Mouse (Mus musculus) layer of hippocampus, postnatal 10 days (tissue): ENCODE data around the gene Kcnq4. TPM values are rescaled to one million over a fixed set of nuclear protein-coding genes. Genes with fewer than 3 reads are reported as not detected.
A peak's percentile ranks its signal among the peaks of the same experiment; 100 is the strongest.

Source experiments
- DNase-seq, 2 experiments: peaks; one replicate each; pipeline ENCODE4 v3.0.0; 2021; ENCODE audit warnings: low spot score in 2 of 2
- total RNA-seq, 2 experiments: library from RNA; stranded (reverse); gene quantifications; 2 replicates each; pipeline ENCODE4 v1.2.3; 2021

Gene Kcnq4
- total RNA-seq, 2 experiments from 2014 or later = 8.8 TPM

DNA sequence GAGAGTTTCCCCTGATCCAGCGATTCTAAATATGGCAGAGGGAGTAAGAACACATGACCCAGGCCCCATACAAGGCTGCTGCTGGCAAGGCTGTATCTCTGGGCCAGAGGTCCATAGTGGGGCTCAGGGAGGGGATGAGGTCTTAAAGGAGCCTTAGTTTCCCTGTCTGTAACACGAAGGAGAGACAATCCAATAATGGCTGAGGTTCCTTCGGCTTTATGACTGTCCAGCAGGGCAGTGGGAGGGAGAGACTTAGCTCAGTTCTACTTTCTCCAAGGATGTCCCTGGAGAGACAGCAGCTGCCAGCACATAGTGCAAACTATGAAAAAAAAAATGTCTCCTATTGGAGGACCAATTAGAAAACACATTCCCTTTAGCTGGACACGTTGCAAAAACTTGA is 22.2 kb downstream of the Kcnq4 start:
- DNase-seq = no peak

DNA sequence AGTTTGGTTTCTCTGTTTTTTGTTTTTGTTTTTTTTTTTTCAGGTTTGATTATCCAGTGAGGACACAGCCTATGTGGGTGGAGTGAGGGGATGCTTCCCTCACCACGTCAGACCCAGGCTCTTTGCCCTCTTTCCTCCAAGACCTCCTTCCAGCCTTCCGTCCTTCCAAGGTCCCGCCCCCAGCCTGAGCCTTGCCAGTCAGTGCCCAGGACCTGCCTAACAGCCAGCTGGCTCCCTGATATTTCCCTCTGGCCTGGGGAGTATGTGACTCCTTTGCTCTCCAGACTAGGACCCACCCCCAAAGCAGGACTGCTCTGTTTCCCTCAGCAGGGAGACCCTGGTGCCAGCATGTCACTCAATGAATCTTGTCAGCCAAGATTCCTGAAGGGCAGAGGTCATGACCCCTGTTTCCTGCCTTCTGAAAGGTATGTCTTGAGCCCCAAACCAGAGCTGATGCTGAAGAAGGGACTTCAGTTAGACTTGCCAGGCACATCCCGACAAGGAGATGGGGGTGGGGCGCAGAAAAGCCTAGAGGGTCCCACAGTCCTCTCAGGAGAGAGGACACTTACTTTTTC is 22.8 kb downstream of the Kcnq4 start:
- no peak for DNase-seq

DNA sequence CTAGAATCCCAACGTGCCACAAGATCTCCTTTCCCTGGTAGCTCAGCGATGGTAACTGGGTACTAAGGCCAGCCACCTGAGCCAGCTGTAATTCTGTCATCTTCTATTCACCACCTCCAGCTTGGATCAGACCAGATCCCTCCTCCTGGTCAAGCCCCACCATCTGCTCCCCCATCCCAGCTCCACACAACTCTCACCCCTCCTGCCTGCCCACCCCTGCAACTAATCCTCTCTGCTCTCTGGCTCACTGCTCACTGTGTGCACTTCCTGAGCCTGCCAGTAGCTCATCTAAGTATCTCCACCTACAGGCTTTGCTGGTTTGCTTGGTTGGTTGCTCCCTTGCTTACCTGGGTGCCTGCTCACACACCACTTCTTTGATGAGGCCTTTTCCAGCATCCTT is 26.8 kb downstream of the Kcnq4 start:
- no peak for DNase-seq

DNA sequence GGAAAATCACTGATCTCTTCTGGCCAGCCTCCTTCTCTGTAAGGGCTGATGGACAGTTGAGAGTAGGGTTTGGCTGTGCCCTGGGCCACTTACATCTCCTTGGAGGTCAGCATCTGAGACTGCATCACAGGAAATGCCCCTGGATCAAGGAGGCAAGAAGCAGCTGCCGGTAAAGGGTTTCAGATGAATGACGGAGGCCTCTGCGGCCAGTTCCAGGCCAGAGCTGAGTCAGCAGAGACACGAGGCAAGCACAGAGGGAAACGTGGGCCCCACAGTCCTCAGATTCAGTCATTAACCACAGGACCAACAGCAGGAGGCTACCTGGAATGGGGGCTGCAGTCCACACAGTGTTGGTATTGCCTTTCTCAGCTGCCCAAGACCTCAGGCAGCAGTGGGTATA is 29.3 kb downstream of the Kcnq4 start:
- no peak for DNase-seq

DNA sequence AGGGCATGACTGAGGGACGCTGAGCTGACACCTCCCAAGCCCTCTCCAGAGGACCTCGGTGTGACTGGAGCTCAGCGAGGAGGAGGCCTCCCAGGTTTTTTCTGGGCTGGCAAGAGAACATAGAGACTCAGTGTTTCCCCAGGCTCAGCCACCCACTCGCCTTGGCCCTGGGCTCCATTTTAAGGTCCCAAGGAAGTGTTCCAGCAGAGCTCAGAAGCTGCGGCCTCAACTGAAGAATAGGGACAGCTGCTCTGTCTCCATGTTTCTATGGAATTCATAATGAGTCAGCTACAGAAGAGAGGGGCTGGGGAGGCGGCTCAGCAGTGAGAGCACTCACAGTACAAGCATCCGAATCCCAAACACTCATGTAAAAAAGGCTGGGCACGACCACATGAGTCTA is 30.8 kb downstream of the Kcnq4 start:
- DNase-seq = peak in 1 of 2 experiments; percentile 51

- no peak for DNase-seq
Measured at GRCm38 (mm10) chr4:120716765-120717164, 31.6 kb downstream of the Kcnq4 start.

GRCm38 (mm10) chr4:120716141-120716571 is 32.3 kb downstream of the Kcnq4 start:
- peak in 1 of 2 experiments; percentile 59 for DNase-seq

- DNase-seq = peak in 1 of 2 experiments; percentile 53
Measured at GRCm38 (mm10) chr4:120713856-120714497, 34.4 kb downstream of the Kcnq4 start.

DNA sequence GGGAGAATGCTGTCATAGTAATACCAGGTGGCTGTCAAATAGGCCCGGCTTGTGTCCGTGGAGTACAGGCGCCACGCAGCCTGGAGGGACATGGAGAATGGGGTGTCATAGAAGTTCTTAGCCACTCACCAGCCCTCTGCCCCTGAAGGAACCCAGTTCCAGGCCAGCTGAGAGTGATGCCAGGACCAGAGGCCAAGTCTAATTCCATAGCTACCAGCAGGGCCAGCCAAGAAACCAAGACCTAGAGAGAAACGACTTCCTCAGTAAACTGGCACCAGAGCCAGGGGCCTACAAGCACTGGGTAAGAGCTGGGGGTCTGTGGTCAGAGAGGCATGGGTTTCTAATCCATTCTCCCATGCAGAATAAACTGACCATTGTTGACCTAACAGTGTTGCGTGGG is 35.4 kb downstream of the Kcnq4 start:
- no peak for DNase-seq

DNA sequence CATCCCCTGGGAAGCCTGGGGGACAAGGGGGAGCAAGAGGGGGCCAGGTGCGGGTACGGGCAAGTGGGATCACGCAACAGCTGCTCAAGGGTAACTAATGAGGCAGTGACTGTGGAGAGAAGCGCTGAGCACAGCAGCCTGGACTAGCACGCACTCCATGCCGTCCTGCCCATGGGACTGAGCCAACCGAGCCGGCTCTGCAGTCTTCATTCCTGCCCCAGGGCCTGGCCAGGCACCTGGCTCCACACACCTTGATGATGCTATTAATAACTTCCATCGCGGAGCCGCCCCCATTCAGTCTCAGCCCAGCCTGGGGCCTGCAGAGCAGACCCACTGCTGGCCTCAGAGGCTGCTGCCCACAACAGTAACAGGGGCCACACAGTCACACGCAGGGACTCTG is 36.2 kb downstream of the Kcnq4 start:
- no peak for DNase-seq

GRCm38 (mm10) chr4:120702511-120702910 is 45.9 kb downstream of the Kcnq4 start:
- no peak for DNase-seq

DNA sequence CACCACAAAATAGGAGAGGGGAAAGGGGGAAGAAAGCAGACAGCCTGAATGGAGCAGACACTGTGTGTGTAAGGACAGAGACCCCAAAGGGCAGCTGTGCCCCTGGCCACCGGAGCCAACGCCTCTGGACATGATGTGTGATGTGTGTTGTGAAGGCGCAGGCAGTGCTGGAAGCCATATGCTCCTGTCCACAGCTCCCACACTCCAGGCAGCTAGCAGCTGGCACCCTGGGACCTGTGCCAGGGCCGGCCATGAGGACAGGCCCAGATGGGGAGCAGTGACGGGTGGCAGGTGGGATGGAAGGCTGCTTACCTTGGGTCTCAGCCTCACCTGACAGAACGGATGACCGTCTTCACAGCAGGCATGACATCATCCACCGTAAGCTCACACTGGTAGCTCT is 46.4 kb downstream of the Kcnq4 start:
- peak in 1 of 2 experiments; percentile 41 for DNase-seq

DNA sequence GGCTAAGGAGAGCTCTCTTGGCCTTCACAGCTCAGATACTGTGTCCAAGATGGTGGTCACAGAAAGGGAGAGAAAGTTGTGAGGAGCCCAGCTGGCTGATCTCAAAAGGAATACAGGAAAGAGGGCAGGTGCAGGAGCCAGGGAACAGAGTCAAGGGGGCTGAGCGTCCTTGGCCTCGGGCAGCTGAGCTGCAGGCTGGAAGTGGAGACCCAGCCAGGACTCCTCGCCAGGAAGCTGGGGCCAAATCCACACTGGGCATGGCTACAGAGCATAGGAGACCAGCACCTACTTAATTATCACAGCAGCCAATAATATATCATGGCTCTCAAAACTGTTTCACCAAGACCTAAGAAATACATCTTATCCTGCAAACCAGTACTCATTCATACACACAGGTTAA is 47.2 kb downstream of the Kcnq4 start:
- peak in 1 of 2 experiments; percentile 56 for DNase-seq

GRCm38 (mm10) chr4:120697799-120698484 is 50.5 kb downstream of the Kcnq4 start:
- DNase-seq = no peak

DNA sequence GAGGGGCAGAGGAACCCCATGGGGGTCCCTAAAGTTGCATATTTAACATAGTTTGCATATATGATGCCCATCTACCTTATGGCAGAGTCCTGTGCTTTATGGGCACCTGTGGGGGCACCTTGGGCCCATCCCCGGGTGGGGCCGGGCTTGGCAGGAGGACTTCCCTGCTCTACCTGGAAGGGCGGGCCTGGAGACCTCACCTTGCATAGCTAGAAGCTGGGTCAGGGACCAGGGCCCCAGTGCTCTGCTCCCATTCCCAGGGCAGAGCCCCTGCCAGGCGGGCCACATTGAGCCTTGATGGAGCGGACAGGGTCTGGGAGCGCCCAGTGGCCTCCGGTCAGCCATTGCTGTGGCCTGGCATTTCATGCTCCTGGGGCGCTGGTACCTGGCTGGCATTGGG is 51.1 kb downstream of the Kcnq4 start:
- DNase-seq = no peak

- DNase-seq = peak; percentile 65 to 74
Measured at GRCm38 (mm10) chr4:120692717-120693116, 55.7 kb downstream of the Kcnq4 start.

DNA sequence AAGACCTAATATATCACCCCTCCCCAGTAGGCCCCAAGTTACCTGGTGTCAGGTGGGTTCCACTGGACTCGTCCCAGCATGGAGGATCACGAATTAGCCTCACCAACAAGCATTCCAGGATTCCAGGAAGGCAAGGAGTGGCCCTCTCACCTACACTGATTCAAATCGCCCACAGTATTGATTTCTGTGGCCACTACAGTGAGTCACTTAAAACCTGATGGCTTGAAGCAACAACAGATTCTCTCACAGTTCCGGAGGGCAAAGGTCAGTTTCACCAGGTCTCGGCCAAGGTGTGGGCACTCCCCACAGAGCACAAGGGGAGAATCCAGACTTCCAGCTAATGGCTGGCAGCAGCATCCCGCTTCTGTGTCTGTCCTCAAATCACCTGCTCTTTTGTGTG is 59.1 kb downstream of the Kcnq4 start:
- no peak for DNase-seq

DNA sequence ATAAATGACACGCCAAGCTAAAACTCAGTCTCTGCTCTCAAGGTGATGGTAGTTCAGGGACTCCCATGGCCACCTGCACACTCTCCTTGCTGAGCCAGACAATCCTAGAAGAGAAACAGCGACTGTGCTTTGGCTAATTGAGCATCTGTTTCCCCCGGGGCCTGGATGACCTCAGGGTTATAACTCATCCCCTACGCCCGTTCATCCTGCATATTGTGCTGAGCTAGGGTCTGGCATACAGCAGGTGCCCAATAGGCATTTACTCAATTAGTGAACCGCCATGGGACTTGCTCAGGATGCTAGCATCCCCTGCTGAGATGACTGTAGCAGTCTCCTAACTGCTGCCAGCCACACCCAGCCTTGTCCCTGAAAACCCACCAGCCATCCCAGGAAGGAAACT is 61.1 kb downstream of the Kcnq4 start:
- no peak for DNase-seq

- no peak for DNase-seq
Measured at GRCm38 (mm10) chr4:120683278-120683997, 65.0 kb downstream of the Kcnq4 start.

- peak; percentile 70 to 75 for DNase-seq
Measured at GRCm38 (mm10) chr4:120682168-120682567, 66.2 kb downstream of the Kcnq4 start.

DNA sequence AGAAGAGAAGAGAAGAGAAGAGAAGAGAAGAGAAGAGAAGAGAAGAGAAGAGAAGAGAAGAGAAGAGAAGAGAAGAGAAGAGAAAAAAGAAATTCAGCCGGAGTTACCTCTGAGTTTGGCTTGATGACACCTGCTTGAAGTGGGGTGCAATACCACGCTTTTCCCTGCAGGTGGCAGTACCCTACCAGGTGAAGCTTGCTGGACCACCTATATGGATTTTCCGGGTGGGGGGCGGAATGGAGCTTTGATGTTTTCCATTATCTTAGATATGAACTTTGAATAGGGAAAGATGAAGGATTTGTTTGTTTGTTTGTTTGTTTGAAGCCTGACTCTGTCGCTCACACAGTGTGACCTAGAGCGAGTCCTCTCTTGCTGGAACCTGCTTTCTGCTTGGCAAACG is 67.5 kb downstream of the Kcnq4 start:
- peak in 1 of 2 experiments; percentile 52 for DNase-seq

DNA sequence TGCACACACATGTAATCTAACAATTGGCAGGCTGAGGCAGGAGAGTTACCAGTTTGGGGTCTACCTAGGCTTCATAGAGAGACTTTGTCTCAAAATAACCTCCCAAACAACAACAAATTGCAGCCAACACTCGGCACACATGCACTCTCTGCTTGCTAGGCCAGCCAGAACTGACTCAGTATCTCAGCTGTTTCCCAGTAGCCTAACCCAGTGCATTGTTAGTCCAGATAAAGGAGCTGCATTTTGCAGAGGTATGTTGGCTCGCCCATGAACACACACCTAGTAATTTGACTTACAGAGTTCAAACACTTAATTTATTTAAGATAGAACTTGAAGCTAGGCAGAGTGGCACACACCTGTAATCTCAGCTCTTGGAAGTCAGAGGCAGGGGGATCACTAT is 72.8 kb downstream of the Kcnq4 start:
- DNase-seq = no peak
